Mouse (Mus musculus): ENCODE data around the gene Dop1b.

GRCm38 (mm10) chr16:93722476-93722875 lies 10.8 kb downstream of the Dop1b start:
- TF ChIP-seq CTCF (IDR thresholded peaks at IDR 0.05; ENCODE audit: low read depth, low read length) (no peak), POLR2A (IDR thresholded peaks at IDR 0.05; ENCODE audit: insufficient read depth, low read length) (no peak), EP300 (IDR thresholded peaks at IDR 0.05; ENCODE audit: insufficient read depth, low read depth, low read length) (no peak)

All from ES-Bruce4 (cell line).